Mouse (Mus musculus) embryonic facial prominence, embryonic 11.5 days (tissue): ENCODE results near the gene Peak1. TPM values are rescaled to one million over a fixed set of nuclear protein-coding genes. Genes with fewer than 3 reads are reported as not detected.

Experiments
- ATAC-seq: fragments of 200-750 bp; cut with Nextera tagmentation; replicated peaks from 2 replicates; pipeline ENCODE4 v1.8.0; 2017; ENCODE audit warnings: low read depth; ENCODE audit not compliant: insufficient number of reproducible peaks, low FRiP score, low TSS enrichment
- DNase-seq: peaks from one replicate; pipeline ENCODE4 v3.0.0-alpha.2; 2015; ENCODE audit warnings: low spot score
- H3K27ac ChIP-seq: fragments of 300-500 bp; sonication (generic); replicated peaks from 2 replicates; pipeline ENCODE4 v1.5.1; 2014; ENCODE audit warnings: mild to moderate bottlenecking, low read depth, low read length, control low read depth
- H3K27me3 ChIP-seq: fragments of 300-500 bp; sonication (generic); 2 replicates; pipeline ENCODE4 v1.6.1; 2014; ENCODE audit warnings: mild to moderate bottlenecking, low read length, moderate library complexity, mixed read lengths; ENCODE audit not compliant: control insufficient read depth, insufficient read depth
- H3K36me3 ChIP-seq: fragments of 300-500 bp; sonication (generic); replicated peaks from 2 replicates; pipeline ENCODE4 v1.6.1; 2014; ENCODE audit warnings: low read depth, mild to moderate bottlenecking, low read length, moderate library complexity, mixed read lengths; ENCODE audit not compliant: control insufficient read depth, insufficient read depth
- H3K4me1 ChIP-seq: fragments of 300-500 bp; sonication (generic); 2 replicates; pipeline ENCODE4 v1.6.1; 2014; ENCODE audit warnings: low read length, mixed read lengths; ENCODE audit not compliant: control insufficient read depth, insufficient read depth
- H3K4me2 ChIP-seq: fragments of 300-500 bp; sonication (generic); 2 replicates; pipeline ENCODE4 v1.6.1; 2014; ENCODE audit warnings: low read depth, mild to moderate bottlenecking, control low read depth, low read length, moderate library complexity
- H3K4me3 ChIP-seq: fragments of 300-500 bp; sonication (generic); 2 replicates; pipeline ENCODE4 v1.5.1; 2014; ENCODE audit warnings: low read depth, low read length, control low read depth
- H3K9ac ChIP-seq: fragments of 300-500 bp; sonication (generic); replicated peaks from 2 replicates; pipeline ENCODE4 v1.6.1; 2014; ENCODE audit warnings: mild to moderate bottlenecking, control low read depth, low read length
- H3K9me3 ChIP-seq: fragments of 300-500 bp; sonication (generic); replicated peaks from 2 replicates; pipeline ENCODE4 v1.6.1; 2016; ENCODE audit warnings: mild to moderate bottlenecking, low read length, inconsistent platforms, mixed read lengths; ENCODE audit not compliant: control insufficient read depth
- WGBS: fragments of 180-500 bp; shearing (Covaris S2); extraction: QIAGEN DNeasy Blood & Tissue Kit; methylation state at CpG from one replicate; pipeline ENCODE4 v1.1.7; 2014; 5-methylcytosine and 5-hydroxymethylcytosine counted together
- microRNA-seq: library from miRNA; unstranded; fragments of <30 nt; microRNA quantifications from one replicate; pipeline ENCODE4, GENCODE M21; 2016; ENCODE audit warnings: borderline number of aligned reads
- polyA plus RNA-seq: library from polyadenylated mRNA; unstranded; fragments of >200 nt; fragmentation: Nextera tagmentation; extraction: Ambion mirVana; gene quantifications from 2 replicates; pipeline ENCODE4 v1.2.1, GENCODE M21; 2014

The Peak1 gene
- polyA plus RNA-seq, 1 experiment from 2014 or later: 8.8 TPM

GRCm38 (mm10) chr9:56159456-56159855, 258.4 kb downstream of the Peak1 start:
- 4% methylated on average over 2 of the region's 2 CpGs for WGBS
- DNase-seq (peak; percentile 19), ATAC-seq (no peak)
- no peaks in the 10 kb centered on the region for H3K27me3 ChIP-seq
- H3K4me2 ChIP-seq: peak overlapping the region; percentile 41
- H3K9ac ChIP-seq: peak overlapping the region; percentile 14; the same call in 1 of the 2 replicates
- H3K9me3 ChIP-seq: no peaks in the 10 kb centered on the region
- H3K4me1 ChIP-seq: no peaks in the 10 kb centered on the region
- H3K27ac ChIP-seq: no peak overlapping the region
- H3K4me3 ChIP-seq: peak overlapping the region; percentile 80
- H3K36me3 ChIP-seq: no peaks in the 10 kb centered on the region

GRCm38 (mm10) chr9:56158077-56158476, 259.8 kb downstream of the Peak1 start:
- H3K4me1 ChIP-seq: no peaks in the 10 kb centered on the region
- H3K27me3 ChIP-seq: no peaks in the 10 kb centered on the region
- 71% methylated on average over 2 of the region's 2 CpGs for WGBS
- no peak overlapping the region for H3K9ac ChIP-seq
- H3K4me3 ChIP-seq: no peak overlapping the region
- no peak overlapping the region for H3K27ac ChIP-seq
- H3K36me3 ChIP-seq: no peaks in the 10 kb centered on the region
- DNase-seq: no peak
- no peak overlapping the region for H3K4me2 ChIP-seq
- ATAC-seq: no peak
- H3K9me3 ChIP-seq: no peaks in the 10 kb centered on the region

GRCm38 (mm10) chr9:56154572-56154971, 263.3 kb downstream of the Peak1 start:
- Histone ChIP-seq H3K9me3 (no peaks in the 10 kb centered on the region), H3K4me1 (no peaks in the 10 kb centered on the region), H3K4me3 (no peak overlapping the region), H3K36me3 (no peaks in the 10 kb centered on the region), H3K27me3 (no peaks in the 10 kb centered on the region), H3K27ac (no peak overlapping the region), H3K9ac (no peak overlapping the region), H3K4me2 (no peak overlapping the region)
- DNase-seq (no peak), ATAC-seq (no peak)
- WGBS: 91% methylated on average over 5 of the region's 5 CpGs

- no peak overlapping the region for H3K27ac ChIP-seq
- no peak overlapping the region for H3K9ac ChIP-seq
- no peaks in the 10 kb centered on the region for H3K36me3 ChIP-seq
- DNase-seq: no peak
- H3K4me1 ChIP-seq: no peaks in the 10 kb centered on the region
- no peaks in the 10 kb centered on the region for H3K9me3 ChIP-seq
- 83% methylated on average over 4 of the region's 4 CpGs for WGBS
- no peak overlapping the region for H3K4me3 ChIP-seq
- no peak for ATAC-seq
- no peak overlapping the region for H3K4me2 ChIP-seq
- H3K27me3 ChIP-seq: no peaks in the 10 kb centered on the region
These were observed 265.3 kb downstream of the Peak1 start for GRCm38 (mm10) chr9:56152482-56153007.

GRCm38 (mm10) chr9:56151745-56152481, 266.0 kb downstream of the Peak1 start:
- Histone ChIP-seq H3K36me3 (no peaks in the 10 kb centered on the region; the same call in 1 of the 2 replicates), H3K27ac (no peak overlapping the region), H3K9ac (no peak overlapping the region), H3K27me3 (no peaks in the 10 kb centered on the region), H3K4me2 (no peak overlapping the region), H3K4me3 (no peak overlapping the region), H3K4me1 (no peaks in the 10 kb centered on the region), H3K9me3 (no peaks in the 10 kb centered on the region)
- ATAC-seq (no peak), DNase-seq (no peak)
- 71% methylated on average over 7 of the region's 7 CpGs for WGBS

Small RNA genes within 50 kb of the gene (microRNA-seq; reads per million reads assigned to microRNA genes)
- 3.8 reads per million for gene Gm24270

Other genes with a start within 250 kb of the Peak1 start
- gene Hmg20a, start 542 bp upstream of the Peak1 start, polyA plus RNA-seq: 59.2 and 64.0 TPM in 2 replicates